Mouse (Mus musculus): Measurements from ENCODE around the gene Fat3. TPM values are rescaled to one million over a fixed set of nuclear protein-coding genes. Genes with fewer than 3 reads are reported as not detected.

Gene Fat3
- total RNA-seq, 2 experiments from 2014 or later, result 0.57 to 0.70 TPM

DNA sequence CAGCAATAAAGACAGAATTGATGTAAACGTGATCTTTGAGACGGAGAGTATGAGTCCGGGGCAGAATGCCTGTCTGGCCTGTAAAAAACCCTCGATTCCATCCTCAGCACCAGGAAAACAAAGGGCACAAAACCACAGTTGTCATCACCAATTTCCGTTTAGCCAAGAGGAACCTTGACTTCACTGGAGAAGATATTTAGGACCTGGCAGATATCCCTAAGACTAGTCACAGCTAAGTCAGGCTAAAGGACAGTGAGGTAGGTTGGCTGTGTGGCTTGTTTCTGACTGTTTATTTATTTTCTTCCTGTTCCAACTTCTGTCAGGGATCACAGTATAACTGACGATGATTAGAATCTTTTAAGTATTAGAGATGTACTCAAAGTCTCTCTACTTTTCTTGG, 427.0 kb downstream of the Fat3 start:
- no peak for DNase-seq (ENCODE audit: low spot score)
- intact Hi-C loops (cut with DNase I), result no loop called here

DNA sequence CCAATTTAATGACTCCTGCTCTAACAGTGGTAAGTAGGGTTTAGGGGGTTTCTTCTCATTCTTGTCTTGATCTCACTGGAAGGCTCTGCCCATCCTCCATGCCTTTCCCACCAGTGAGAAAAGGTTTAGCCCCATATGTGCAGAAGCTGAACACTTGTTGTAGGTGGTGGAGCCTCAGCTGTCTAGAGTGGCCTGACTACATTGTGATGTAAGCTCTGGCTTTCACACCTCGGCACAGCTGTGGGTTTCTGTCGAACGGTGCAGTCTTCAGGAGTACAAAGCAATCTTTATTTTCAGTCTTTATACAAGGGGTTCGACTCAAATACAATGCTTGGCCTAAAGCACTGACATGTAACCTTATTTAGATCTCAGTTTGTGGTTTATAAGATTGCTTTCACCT, 437.6 kb downstream of the Fat3 start:
- intact Hi-C loops (cut with DNase I), result no loop called here
- DNase-seq (ENCODE audit: low spot score), result no peak

DNA sequence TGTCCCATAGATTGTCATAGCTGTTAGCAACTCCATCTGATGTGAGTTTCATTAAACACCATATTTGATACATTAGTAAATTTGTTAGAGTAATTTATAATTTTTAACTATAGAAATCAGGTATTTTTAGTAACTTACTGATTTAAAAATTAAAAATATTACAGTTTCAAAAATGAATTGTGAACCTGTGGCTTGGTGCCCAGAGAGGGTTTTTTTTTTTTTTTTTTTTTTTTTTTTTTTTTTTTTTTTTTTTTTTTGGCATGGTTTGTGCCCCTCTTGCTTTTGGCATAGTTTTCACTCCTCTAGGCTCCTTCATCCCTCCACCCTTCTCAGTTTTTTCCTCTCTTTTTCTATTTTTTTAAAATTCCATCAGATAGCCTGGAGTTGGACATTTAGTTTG, 438.6 kb downstream of the Fat3 start:
- intact Hi-C loops (cut with DNase I), result no loop called here

DNA sequence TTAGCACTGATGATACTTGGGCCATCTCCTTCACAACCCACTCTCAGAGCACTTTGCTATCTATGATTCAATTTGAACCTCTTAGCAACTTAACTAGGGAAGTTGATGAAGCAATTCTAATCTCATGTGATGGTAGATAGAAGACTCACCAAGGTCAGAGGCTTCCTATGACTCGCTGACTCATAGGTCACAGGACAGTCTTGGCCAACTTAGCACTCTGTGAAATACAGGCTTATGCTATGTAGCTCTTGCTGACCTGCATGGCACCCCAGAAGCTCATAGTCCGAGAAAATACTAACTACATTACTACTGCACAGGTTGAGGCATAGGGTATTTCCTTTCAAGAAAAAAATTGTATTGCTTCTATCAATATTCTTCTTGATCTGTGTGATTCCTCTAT, 454.4 kb downstream of the Fat3 start:
- intact Hi-C loops (cut with DNase I), result no loop called here
- DNase-seq (ENCODE audit: low spot score), result no peak

More for the DNA sequence above, 438.6 kb downstream of the Fat3 start:
- DNase-seq (ENCODE audit: low spot score), result no peak

DNA sequence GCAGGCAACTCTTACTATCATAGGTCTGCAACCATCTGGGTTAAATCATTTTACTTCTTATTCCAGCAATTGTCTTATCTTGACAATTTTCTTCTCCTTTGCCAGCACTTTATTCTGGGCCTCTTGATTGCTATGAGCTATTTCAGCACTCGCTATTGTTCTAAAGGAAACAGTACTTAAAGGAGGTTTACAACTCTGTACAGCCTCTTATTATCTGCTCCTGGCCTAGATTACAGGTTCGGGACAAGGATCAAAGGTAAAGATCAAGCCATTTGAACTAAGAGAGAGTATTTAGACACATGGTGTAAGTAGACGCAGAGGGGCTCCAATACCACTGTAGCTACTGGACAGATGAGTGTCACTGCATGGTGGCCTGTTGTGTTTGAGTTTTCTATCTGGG, 463.7 kb downstream of the Fat3 start:
- intact Hi-C loops (cut with DNase I), result no loop called here
- DNase-seq (ENCODE audit: low spot score), result no peak

DNA sequence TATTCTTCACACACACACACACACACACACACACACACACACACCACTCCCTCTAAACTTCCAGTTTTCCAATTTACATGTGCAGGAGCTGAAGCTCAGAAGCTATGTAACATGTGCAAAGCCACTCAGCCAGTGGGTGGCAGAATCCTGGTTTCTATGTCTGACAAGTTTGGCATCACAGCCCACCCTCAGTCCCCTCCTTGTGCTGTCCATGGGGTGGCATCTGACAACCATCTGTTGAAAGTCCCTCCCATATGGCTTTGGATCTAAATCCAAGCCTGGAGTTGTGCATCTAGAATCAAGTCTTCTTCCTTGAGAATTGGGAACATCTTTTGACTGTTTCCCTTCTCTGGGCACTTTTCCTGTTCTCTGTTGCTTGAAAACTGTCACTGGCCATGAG, 464.7 kb downstream of the Fat3 start:
- DNase-seq (ENCODE audit: low spot score), result no peak
- intact Hi-C loops (cut with DNase I), result no loop called here

DNA sequence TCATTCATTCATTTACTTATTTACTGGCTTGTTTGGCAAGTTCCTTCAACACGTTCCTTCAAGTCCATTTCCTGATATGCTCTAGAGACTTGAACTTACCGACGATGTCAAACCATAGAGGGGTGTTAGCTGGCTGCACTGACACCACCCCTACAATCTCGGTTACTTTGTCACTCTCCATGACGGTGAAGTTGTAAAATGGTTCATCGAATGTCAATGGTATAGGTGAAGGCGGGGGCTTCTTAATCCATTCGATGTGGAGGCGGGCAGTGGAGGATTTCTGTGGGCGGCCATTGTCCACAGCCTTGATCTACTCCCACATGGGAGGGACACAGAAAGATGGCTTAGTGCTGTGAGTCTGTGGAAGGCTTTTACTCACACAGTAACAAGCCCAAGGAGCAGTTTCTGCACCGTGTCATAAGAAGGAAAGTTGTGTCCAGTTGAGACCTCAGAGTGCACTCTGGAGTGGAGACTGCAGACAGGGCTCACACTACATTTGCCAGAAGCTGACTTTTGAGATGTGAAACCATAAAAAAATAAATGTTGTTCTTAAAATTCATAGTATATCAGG, 471.3 kb downstream of the Fat3 start:
- intact Hi-C loops (cut with DNase I), result loop anchor here (2.0 kb wide), 1 partner anchor 85 kb away; no protein-coding TSS in a partner anchor
- DNase-seq (ENCODE audit: low spot score), result no peak

DNA sequence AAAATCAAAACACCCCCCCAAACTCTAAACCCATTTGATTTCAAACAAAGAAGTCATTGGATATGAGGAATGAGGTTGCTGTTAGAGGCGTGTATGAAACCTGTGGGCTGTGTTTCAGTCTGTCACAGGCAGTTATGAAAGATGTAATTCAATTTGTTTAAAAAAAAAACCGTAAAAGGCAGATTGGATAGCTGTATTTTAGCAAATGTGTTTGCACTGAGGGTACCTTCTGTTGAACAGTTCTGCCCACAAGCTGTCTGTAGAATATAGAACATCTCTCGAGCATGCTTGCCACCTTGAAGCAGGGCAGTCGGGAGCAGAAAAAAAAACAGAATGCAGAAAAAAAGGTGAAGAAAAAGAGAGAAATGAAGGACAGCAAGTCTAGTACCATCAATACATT, 472.0 kb downstream of the Fat3 start:
- no peak for DNase-seq (ENCODE audit: low spot score)
- intact Hi-C loops (cut with DNase I), result loop anchor here (2.0 kb wide), 1 partner anchor 86 kb away; no protein-coding TSS in a partner anchor

DNA sequence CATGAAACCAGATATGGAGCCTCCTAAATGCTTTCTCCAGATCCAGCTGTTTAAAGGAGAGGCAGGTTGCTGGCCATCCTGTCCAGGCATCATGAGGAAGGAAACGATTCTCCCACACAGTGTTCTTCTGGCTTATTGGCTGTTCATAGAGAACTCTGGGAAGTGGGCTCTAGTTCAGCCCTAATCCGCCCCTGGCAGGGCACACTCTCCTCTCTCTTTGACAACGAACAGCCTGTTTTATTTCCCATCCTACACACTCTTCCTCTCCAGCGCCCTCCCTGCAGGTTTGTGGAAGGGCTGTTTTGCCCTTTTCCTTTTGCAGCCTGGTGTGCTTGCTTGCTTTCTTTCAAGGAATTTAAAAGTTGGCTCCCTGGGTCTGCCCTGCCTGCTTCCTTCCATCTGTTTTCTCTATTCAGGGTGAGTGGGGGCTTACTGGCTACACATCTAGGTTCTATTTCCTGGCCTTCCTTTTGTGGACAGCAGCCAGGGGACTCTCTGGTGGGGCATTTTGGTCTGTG, 472.6 kb downstream of the Fat3 start:
- intact Hi-C loops (cut with DNase I), result loop anchor here (2.0 kb wide), 1 partner anchor 86 kb away; no protein-coding TSS in a partner anchor
- peak; percentile 16 for DNase-seq (ENCODE audit: low spot score)

DNA sequence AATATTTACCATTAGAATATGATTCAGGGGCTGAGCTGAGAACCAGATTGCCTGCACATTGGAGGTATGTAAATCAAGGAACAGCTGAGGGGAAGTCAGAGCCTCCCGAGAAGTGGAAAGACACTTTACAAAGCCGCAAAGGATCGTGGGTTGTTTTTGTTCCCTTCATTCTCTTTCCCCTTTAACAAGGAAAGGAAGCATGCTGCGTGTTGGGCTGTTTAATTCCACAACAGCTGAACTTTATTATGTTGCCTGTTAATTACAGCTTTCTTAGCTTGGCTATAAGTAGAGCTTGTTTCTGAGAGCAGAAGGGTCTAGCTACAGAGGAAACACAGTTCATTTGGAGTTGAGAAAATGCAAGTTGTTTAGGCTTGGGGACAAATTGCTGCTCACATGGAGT, 475.0 kb downstream of the Fat3 start:
- no peak for DNase-seq (ENCODE audit: low spot score)
- intact Hi-C loops (cut with DNase I), result no loop called here

DNA sequence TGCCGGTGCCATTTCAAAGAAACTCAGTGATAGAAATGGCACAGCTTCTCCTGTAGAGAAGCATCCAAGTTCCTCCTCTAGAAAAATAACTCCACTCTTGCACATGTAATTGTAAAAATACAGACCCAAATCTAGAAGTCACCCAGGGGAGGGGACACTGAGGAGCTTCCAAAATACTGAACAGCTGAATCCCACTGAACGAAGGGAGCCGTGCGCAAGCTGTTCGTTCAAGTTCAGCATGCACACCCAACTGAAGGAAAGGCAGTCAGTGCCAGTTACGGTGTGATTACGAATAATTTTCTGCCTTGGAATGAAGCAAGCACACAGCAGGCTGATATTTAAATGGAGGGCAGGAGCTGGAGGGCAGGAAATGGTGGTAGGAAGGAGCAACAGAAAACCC, 476.4 kb downstream of the Fat3 start:
- intact Hi-C loops (cut with DNase I), result no loop called here

DNA sequence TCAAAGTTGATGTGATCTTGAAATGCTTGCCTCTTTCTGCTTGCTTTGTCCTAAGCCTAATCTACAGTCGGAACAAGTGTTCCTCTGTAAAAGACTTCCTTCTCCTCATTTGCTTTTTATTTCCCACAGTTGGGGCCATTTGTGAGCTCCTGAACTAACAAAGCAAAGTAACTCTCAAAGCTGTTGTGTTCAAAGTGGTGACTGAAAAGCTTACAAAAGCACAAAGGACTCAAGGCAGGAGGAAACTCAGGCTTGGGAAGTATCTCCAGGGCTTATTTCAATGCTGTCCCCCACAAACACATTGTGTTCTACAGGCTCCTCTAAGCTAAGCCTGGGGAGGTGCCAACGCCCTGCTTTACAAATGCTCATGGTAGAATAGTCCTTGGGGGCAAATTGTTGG, 487.0 kb downstream of the Fat3 start:
- intact Hi-C loops (cut with DNase I), result no loop called here
- DNase-seq (ENCODE audit: low spot score), result no peak

More for the DNA sequence above, 476.4 kb downstream of the Fat3 start:
- DNase-seq (ENCODE audit: low spot score), result no peak

DNA sequence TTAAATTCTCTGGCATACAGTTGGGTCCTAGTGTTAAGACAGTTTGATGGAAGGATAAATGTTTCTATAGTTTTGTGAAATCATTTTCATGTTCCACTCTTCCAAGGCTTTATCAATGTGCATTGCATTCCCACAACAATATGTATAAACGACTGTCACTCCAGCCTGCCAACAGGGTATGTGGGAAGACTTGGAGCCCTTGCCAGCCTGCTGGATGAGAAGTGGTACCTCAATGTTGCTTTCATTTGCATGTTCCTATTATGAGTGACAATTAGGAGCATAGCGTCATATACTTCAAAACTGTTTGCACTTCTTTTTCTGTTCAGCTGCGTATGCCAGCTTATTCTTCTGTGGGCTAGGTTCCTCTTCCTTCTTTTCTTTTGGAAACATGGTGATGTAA, 489.7 kb downstream of the Fat3 start:
- no peak for DNase-seq (ENCODE audit: low spot score)
- intact Hi-C loops (cut with DNase I), result no loop called here

DNA sequence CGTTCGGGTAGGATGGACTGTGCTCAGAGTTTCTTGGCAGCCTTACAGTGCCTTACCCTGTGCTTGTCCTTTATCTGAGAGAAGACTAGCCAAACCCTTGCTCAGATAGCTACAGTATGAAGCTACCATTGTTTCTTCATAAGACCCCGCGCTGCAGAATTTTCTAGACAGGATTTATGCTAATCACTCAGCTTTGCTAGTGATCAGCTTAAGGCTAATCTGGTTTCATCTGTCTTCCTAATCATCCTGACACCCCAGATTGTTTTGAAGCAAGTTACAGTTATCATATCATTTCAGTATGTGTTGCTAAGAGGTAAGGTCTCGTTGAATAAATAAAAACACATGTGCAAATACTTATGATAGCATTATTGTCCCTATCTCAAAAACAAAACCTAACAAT, 493.6 kb downstream of the Fat3 start:
- intact Hi-C loops (cut with DNase I), result no loop called here

DNA sequence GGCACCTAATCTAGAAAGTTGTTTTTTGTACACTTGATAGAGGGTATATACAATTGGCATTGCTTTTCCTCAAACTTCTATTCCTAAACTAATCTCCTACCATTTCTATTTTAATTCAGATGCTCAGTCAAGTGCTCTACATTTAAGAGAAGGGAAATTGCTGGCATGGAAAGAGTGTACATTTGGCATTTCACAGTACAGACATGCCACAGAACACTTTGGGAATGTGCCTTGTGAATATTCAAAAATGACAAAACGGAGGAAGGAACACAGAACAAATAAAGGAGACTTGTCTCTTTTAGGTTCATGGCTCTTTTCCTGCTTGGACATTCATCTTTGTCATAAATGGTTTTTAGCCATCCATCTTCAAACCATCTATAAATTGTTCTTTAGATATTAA, 498.1 kb downstream of the Fat3 start:
- no peak for DNase-seq (ENCODE audit: low spot score)
- intact Hi-C loops (cut with DNase I), result no loop called here

More for the DNA sequence above, 493.6 kb downstream of the Fat3 start:
- DNase-seq (ENCODE audit: low spot score), result no peak

DNA sequence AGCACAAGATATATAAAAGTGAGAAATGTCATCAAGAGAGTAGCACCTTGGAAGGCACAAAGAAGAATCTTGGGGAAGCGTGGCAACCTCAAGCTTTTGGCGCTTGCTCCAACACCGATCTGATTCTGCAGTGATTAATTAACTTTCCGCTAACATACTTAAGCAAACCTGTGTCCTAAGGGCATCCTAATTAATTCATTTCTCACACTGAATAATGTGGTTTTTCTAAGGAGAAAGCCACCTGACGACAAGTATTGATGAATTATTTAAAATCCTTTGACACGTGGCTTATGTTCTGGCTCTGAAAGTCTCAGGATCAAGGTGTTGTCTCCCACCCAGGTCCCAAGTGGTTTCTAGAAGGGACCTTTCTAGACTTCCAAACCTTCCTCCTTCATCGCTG, 506.3 kb downstream of the Fat3 start:
- intact Hi-C loops (cut with DNase I), result no loop called here
- no peak for DNase-seq (ENCODE audit: low spot score)

DNA sequence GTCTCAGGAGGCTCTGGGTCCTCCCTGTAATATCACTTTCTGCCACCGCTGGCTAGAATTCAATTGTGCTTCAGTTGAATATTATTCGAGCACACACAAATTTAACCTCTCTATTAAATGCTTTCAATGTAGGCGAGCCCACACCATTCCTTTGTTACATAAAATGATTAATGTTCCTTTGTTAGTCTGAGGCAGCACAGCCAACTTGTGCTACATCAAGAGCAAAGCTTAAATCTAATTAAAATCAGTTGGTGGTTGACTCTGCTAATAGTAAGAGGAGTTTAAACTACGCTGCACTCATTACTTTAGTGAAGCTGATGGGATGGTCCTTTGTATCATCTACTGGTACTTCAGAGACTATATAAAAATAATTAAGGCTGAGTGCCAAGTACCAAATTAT, 506.9 kb downstream of the Fat3 start:
- no peak for DNase-seq (ENCODE audit: low spot score)
- intact Hi-C loops (cut with DNase I), result no loop called here

DNA sequence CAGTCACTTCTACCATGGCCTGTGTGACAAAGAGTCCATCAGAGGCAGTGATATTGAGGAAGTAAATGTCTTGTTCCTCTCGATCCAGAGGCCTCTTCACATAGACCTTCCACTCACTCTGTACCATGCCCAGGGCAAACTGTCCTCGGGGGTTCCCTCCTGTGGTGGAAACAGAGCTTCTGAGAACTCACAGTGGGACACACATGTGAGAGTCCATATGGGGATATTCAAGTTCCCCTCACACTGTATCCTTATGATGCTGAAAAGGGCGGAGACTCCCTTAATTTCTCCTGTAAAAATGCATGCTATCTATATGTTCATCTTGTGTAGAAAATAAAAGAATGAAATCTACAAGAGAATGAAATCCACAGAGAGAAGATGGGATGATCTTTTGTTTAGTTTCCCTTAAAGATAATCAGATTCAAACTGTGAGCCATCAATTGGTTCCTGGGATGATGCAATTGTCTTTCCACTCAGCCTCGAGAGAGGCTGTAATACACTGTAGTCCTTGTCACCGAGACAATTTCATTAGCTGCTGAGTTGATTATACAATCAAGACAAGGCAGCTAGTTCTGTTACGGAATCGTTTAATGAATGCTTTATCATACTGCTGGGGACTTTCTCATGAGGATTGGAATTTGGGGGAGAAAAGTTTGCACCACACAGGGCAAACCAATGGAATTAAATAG, 508.8 kb downstream of the Fat3 start:
- no peak for DNase-seq (ENCODE audit: low spot score)
- intact Hi-C loops (cut with DNase I), result no loop called here

DNA sequence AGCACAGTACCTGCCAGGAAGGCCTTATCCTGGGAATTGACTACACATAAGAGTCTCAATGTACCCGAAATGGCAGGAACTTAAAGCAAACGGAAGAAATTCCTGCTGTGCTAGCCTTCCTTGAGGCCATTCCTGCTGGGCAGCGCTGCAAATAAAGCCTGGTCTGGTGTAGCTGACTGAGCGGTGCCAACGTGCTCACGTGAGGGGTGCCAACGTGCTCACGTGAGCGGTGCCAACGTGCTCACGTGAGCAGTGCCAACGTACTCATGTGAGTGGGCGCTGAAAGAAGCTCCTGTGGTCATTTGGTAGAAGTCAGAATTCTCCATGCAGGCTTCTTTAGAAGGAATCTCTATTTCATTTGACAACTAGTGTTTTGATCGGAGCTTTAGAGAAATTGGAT, 522.8 kb downstream of the Fat3 start:
- intact Hi-C loops (cut with DNase I), result no loop called here
- no peak for DNase-seq (ENCODE audit: low spot score)

DNA sequence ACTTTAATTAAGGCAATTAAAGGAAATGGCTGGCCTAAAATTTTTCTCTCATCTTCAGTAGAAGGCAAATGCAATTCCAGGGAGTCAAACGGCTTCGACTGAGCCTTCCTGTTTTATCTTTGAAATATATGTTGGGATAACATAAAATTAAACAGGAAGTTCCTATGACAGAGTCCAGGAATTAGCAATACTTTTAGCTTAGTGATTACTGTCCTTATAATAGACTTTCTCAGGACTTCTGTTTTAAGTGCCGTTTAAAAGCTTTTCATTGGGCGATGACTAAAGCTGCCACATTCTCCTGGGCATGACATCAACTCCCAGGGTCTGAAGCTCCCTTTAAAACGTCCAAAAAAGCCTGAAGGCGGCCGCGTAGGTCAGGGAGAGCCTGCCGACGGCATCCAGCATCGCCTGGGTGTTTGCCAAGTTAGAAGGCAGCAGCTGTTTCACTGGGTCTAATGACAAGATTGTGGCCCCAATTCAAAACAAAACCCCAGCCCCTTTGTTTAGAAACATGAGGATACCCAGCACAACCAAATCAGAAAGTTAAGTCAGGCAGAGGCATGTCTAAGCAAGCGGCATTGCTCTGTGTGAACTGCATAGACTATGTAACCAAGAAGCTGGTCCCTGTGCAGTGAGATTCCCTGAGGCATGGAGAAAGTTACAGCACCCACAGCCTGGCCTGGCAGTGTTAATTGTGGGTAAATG, 524.0 kb downstream of the Fat3 start:
- intact Hi-C loops (cut with DNase I), result no loop called here
- DNase-seq (ENCODE audit: low spot score), result no peak

DNA sequence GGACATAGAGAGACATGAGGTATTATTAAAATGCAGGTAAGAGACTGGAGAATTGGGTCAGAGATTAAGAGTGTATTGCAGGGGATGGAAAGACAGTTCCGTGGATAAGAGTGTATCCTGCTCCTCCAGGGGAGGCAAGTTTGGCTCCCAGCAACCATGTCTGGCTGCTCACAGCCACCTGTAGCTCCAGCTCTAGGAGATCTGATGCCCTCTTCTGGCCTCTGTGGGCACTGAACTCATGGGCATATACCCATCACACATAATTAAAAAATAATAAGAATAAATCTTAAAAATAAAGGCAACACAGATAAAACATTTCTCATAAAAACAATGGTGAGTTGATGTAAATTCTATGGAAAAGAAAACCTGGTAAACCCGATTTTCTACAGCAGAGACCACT, 525.1 kb downstream of the Fat3 start:
- intact Hi-C loops (cut with DNase I), result no loop called here
- DNase-seq (ENCODE audit: low spot score), result no peak
